Mouse (Mus musculus) CH12.LX (cell line): ENCODE data around the gene Macrod2. TPM values are rescaled to one million over a fixed set of nuclear protein-coding genes. Genes with fewer than 3 reads are reported as not detected.

ENCODE experiments used
- DNase-seq: peaks from one replicate; pipeline ENCODE4 v3.0.0-alpha.2; 2013; ENCODE audit errors: extremely low read depth
- H3K27ac ChIP-seq: 2 replicates; pipeline ENCODE4 v1.5.1; 2012; ENCODE audit warnings: low read depth, mild to moderate bottlenecking, control low read depth, moderate library complexity; ENCODE audit not compliant: insufficient read depth
- H3K27me3 ChIP-seq: replicated peaks from 2 replicates; pipeline ENCODE3; 2012; ENCODE audit warnings: inconsistent platforms
- H3K36me3 ChIP-seq, 2 experiments: replicated peaks in 1 of 2; 2 replicates each; pipeline versions ENCODE3 to v1.6.1; 2012; ENCODE audit warnings: inconsistent platforms in 1 of 2, low read length in 1 of 2, mild to moderate bottlenecking in 1 of 2, mixed read lengths in 1 of 2, moderate library complexity in 1 of 2; ENCODE audit not compliant: control insufficient read depth in 1 of 2, insufficient read depth in 1 of 2
- H3K4me1 ChIP-seq, 2 experiments: 2 replicates each; pipeline ENCODE4 v1.6.1; 2012; ENCODE audit warnings: inconsistent platforms in 1 of 2, moderate library complexity in 1 of 2; ENCODE audit not compliant: insufficient read depth in 2 of 2, control insufficient read depth in 1 of 2
- H3K4me2 ChIP-seq: 2 replicates; pipeline ENCODE4 v1.6.1; 2012; ENCODE audit warnings: low read depth, mild to moderate bottlenecking, control low read depth; ENCODE audit not compliant: poor library complexity, insufficient read depth, severe bottlenecking
- H3K4me3 ChIP-seq, 3 experiments: fragments of 150-350 bp in 1 of 3; sonication (generic) in 1 of 3; replicated peaks in 1 of 3; 2 replicates each; pipeline versions ENCODE3 to v1.5.1; 2011 to 2012; ENCODE audit warnings: low read depth in 2 of 3, low read length in 2 of 3, mild to moderate bottlenecking in 2 of 3, moderate library complexity in 2 of 3, control low read depth in 1 of 3, improper control_type of control experiment in 1 of 3, inconsistent platforms in 1 of 3, mixed read lengths in 1 of 3; ENCODE audit not compliant: poor library complexity in 1 of 3
- H3K79me2 ChIP-seq: replicated peaks from 2 replicates; pipeline ENCODE4 v1.6.1; 2012; ENCODE audit warnings: mild to moderate bottlenecking, moderate library complexity; ENCODE audit not compliant: control insufficient read depth, poor library complexity, insufficient read depth, severe bottlenecking; ENCODE audit errors: extremely low read depth
- H3K9ac ChIP-seq: 2 replicates; pipeline ENCODE4 v1.6.1; 2012; ENCODE audit warnings: low read depth, mild to moderate bottlenecking, control low read depth, moderate library complexity; ENCODE audit not compliant: insufficient read depth
- H3K9me3 ChIP-seq: replicated peaks from 2 replicates; pipeline ENCODE3; 2012; ENCODE audit warnings: low read length, inconsistent platforms, mixed read lengths
- CTCF ChIP-seq, 2 experiments: IDR thresholded peaks in 1 of 2; conservative IDR thresholded peaks in 1 of 2; 2 replicates each; pipeline ENCODE4 v1.5.1; 2011 to 2012; ENCODE audit warnings: low read depth in 2 of 2, low read length in 2 of 2, improper control_type of control experiment in 1 of 2, inconsistent platforms in 1 of 2, mild to moderate bottlenecking in 1 of 2, moderate library complexity in 1 of 2
- EP300 ChIP-seq: IDR thresholded peaks from 2 replicates; pipeline ENCODE4 v1.6.1; 2011; ENCODE audit warnings: low read length, improper control_type of control experiment
- HCFC1 ChIP-seq: IDR thresholded peaks from 2 replicates; pipeline ENCODE4 v1.6.1; 2012; ENCODE audit warnings: low read depth, mild to moderate bottlenecking, inconsistent platforms, low read length, improper control_type of control experiment
- IRF4 ChIP-seq: IDR thresholded peaks from 2 replicates; pipeline ENCODE4 v1.6.1; 2014; ENCODE audit warnings: low read depth, mild to moderate bottlenecking, inconsistent platforms, low read length, improper control_type of control experiment
- JUN ChIP-seq: IDR thresholded peaks from 2 replicates; pipeline ENCODE4 v1.6.1; 2011; ENCODE audit warnings: low read depth, mild to moderate bottlenecking, low read length, improper control_type of control experiment, moderate library complexity; ENCODE audit not compliant: insufficient read depth
- MAFK ChIP-seq: IDR thresholded peaks from 2 replicates; pipeline ENCODE4 v1.6.1; 2011; ENCODE audit warnings: low read length, improper control_type of control experiment; ENCODE audit not compliant: insufficient replicate concordance
- MAX ChIP-seq: IDR thresholded peaks from 2 replicates; pipeline ENCODE4 v1.6.1; 2011; ENCODE audit warnings: low read length, improper control_type of control experiment
- MEF2A ChIP-seq: IDR thresholded peaks from 2 replicates; pipeline ENCODE4 v1.6.1; 2014; ENCODE audit warnings: low read depth, mild to moderate bottlenecking, inconsistent platforms, low read length, improper control_type of control experiment, borderline replicate concordance
- MXI1 ChIP-seq: IDR thresholded peaks from 2 replicates; pipeline ENCODE4 v1.6.1; 2011; ENCODE audit warnings: mild to moderate bottlenecking, low read depth, low read length, improper control_type of control experiment
- NELFE ChIP-seq: IDR thresholded peaks from 2 replicates; pipeline ENCODE4 v1.6.1; 2011; ENCODE audit warnings: low read depth, low read length, improper control_type of control experiment
- NRF1 ChIP-seq: IDR thresholded peaks from 2 replicates; pipeline ENCODE4 v1.6.1; 2014; ENCODE audit warnings: low read depth, mild to moderate bottlenecking, inconsistent platforms, low read length, improper control_type of control experiment, moderate library complexity
- PAX5 ChIP-seq: IDR thresholded peaks from 2 replicates; pipeline ENCODE4 v1.6.1; 2012; ENCODE audit warnings: low read length, inconsistent platforms, mixed read lengths
- POLR2A ChIP-seq: IDR thresholded peaks from 2 replicates; pipeline ENCODE4 v1.6.1; 2011; ENCODE audit warnings: low read depth, mild to moderate bottlenecking, improper control_type of control experiment, low read length
- POLR2AphosphoS2 ChIP-seq: IDR thresholded peaks from 2 replicates; pipeline ENCODE4 v1.6.1; 2011; ENCODE audit warnings: low read depth, low read length, improper control_type of control experiment
- RAD21 ChIP-seq: IDR thresholded peaks from 2 replicates; pipeline ENCODE4 v1.6.1; 2011; ENCODE audit warnings: low read depth, mild to moderate bottlenecking, low read length, improper control_type of control experiment, moderate library complexity
- SMC3 ChIP-seq: IDR thresholded peaks from 2 replicates; pipeline ENCODE4 v1.6.1; 2011; ENCODE audit warnings: low read depth, low read length, improper control_type of control experiment
- UBTF ChIP-seq: IDR thresholded peaks from 2 replicates; pipeline ENCODE4 v1.6.1; 2012; ENCODE audit warnings: low read depth, mild to moderate bottlenecking, inconsistent platforms, low read length, improper control_type of control experiment, moderate library complexity
- USF1 ChIP-seq: IDR thresholded peaks from 2 replicates; pipeline ENCODE4 v1.6.1; 2014; ENCODE audit warnings: low read depth, mild to moderate bottlenecking, inconsistent platforms, low read length, improper control_type of control experiment
- ZC3H11A ChIP-seq: IDR thresholded peaks from 2 replicates; pipeline ENCODE4 v1.6.1; 2012; ENCODE audit warnings: low read depth, mild to moderate bottlenecking, inconsistent platforms, low read length, improper control_type of control experiment
- ZNF384 ChIP-seq: IDR thresholded peaks from 2 replicates; pipeline ENCODE4 v1.6.1; 2012; ENCODE audit warnings: low read depth, low read length, improper control_type of control experiment, inconsistent platforms
- dilution Hi-C: fragments of 300-500 bp; cut with MboI; formaldehyde crosslinking; loops from 2 replicates; pipeline ENCODE4 v1.14.3; 2020; ENCODE audit warnings: low sequenced_read_pairs; ENCODE audit not compliant: extremely low pct_unique_long_range_greater_than_20kb, extremely low pct_ligation_motif_present
- in situ Hi-C: fragments of 300-500 bp; cut with MboI; formaldehyde crosslinking; loops from 3 replicates; pipeline ENCODE4 v1.14.3; 2019; ENCODE audit warnings: low sequenced_read_pairs, low pct_ligation_motif_present, low pct_unique_long_range_greater_than_20kb, mixed read lengths
- polyA plus RNA-seq: library from polyadenylated mRNA; unstranded; fragments of >175 nt; gene quantifications from 2 replicates; pipeline ENCODE4 v1.2.1, GENCODE M21; 2012; ENCODE audit warnings: low read depth; ENCODE audit not compliant: insufficient read length
- total RNA-seq, 2 experiments: library from RNA; depleted of rRNA; stranded (reverse); fragments of 300-350 nt in 1 of 2; fragments of >200 nt in 1 of 2; gene quantifications; 2 replicates each; pipeline ENCODE4 v1.2.3; 2012 to 2014

Gene Macrod2
- total and polyA plus RNA-seq, 3 experiments, result not detected

- no peak for TF ChIP-seq ZC3H11A
- TF ChIP-seq CTCF (conservative IDR thresholded peaks at IDR 0.05 in 1 of 2, IDR thresholded peaks at IDR 0.05 in 1 of 2; ENCODE audit: low read depth in 2 of 2, low read length in 2 of 2), result no peak
- TF ChIP-seq HCFC1, result no peak
- TF ChIP-seq NRF1, result no peak
- TF ChIP-seq POLR2AphosphoS2, result no peak
- no peak for TF ChIP-seq NELFE
- TF ChIP-seq EP300, result no peak
- TF ChIP-seq SMC3, result no peak
- TF ChIP-seq MAX, result no peak
- TF ChIP-seq MEF2A, result no peak
- no peak for TF ChIP-seq POLR2A
- TF ChIP-seq ZNF384, result no peak
- TF ChIP-seq PAX5, result no peak
- no peak for TF ChIP-seq UBTF
- TF ChIP-seq USF1, result no peak
- Histone ChIP-seq H3K4me3 (no peak overlapping the region), H3K9me3 (peaks cover 45% of the 10 kb centered on the region), H3K4me1 (no peaks in the 10 kb centered on the region), H3K79me2 (no peaks in the 10 kb centered on the region), H3K27me3 (no peaks in the 10 kb centered on the region), H3K36me3 (no peaks in the 10 kb centered on the region), H3K27ac (no peak overlapping the region), H3K9ac (no peak overlapping the region), H3K4me2 (no peak overlapping the region)
- no peak for DNase-seq
- in situ Hi-C loops, result no loop called here
- dilution Hi-C loops, result no loop called here
Measured at GRCm38 (mm10) chr2:141712265-141712664, 1317.2 kb downstream of the Macrod2 start.

- no peaks in the 10 kb centered on the region for H3K79me2 ChIP-seq
- H3K36me3 ChIP-seq, result no peaks in the 10 kb centered on the region
- TF ChIP-seq NELFE (no peak), NRF1 (no peak), MXI1 (no peak), HCFC1 (no peak), RAD21 (no peak), MAFK (no peak), JUN (no peak), PAX5 (no peak), IRF4 (no peak), ZNF384 (no peak)
- H3K4me2 ChIP-seq, result no peak overlapping the region
- H3K4me3 ChIP-seq, result no peak overlapping the region
- no peak for DNase-seq
- H3K4me1 ChIP-seq, result no peaks in the 10 kb centered on the region
- dilution Hi-C loops, result no loop called here
- in situ Hi-C loops, result no loop called here
- H3K9ac ChIP-seq, result no peak overlapping the region
- H3K27ac ChIP-seq, result no peak overlapping the region
- H3K27me3 ChIP-seq, result no peaks in the 10 kb centered on the region
- peaks cover 43% of the 10 kb centered on the region for H3K9me3 ChIP-seq
Measured at GRCm38 (mm10) chr2:141715061-141715460, 1320.0 kb downstream of the Macrod2 start.
